Mouse (Mus musculus): Measurements from ENCODE around the gene Papss1.

GRCm38 (mm10) chr3:131587959-131588358 lies 23.4 kb downstream of the Papss1 start:
- TF ChIP-seq USF1 (IDR thresholded peaks at IDR 0.05; ENCODE audit: low read depth) (no peak), TCF12 (IDR thresholded peaks at IDR 0.05; ENCODE audit: insufficient read depth, poor library complexity, severe bottlenecking) (no peak), POLR2A (IDR thresholded peaks at IDR 0.05; ENCODE audit: insufficient read length, low read depth) (no peak), E2F4 (IDR thresholded peaks at IDR 0.05; ENCODE audit: insufficient read depth) (no peak), MAX (IDR thresholded peaks at IDR 0.05; ENCODE audit: low read depth) (no peak), SRF (IDR thresholded peaks at IDR 0.05; ENCODE audit: control insufficient read depth, insufficient read length, low read depth) (no peak)

All from myocyte (in vitro differentiated cells).